Mouse (Mus musculus) cerebellum, adult 2 months (tissue): ENCODE data around the gene Dnajb4.

ENCODE experiments used
- CTCF ChIP-seq: fragments of 200-500 bp; IDR thresholded peaks from 2 replicates; pipeline ENCODE4 v1.5.1; 2011; ENCODE audit warnings: low read depth, mild to moderate bottlenecking, control low read depth, low read length, moderate library complexity, borderline replicate concordance; ENCODE audit not compliant: insufficient read depth
- POLR2A ChIP-seq: fragments of 200-500 bp; IDR thresholded peaks from 2 replicates; pipeline ENCODE4 v1.6.1; 2011; ENCODE audit warnings: low read length, control low read depth, borderline replicate concordance; ENCODE audit not compliant: insufficient read depth

GRCm38 (mm10) chr3:152203411-152203810 lies 6.7 kb downstream of the Dnajb4 start:
- TF ChIP-seq CTCF (no peak), POLR2A (no peak)
